Mouse (Mus musculus) myocyte (in vitro differentiated cells): Measurements from ENCODE around the gene Stk39.

ENCODE experiments used
- CEBPB ChIP-seq: IDR thresholded peaks from 2 replicates; pipeline ENCODE4 v1.6.1; 2011; ENCODE audit warnings: mild to moderate bottlenecking, moderate library complexity; ENCODE audit not compliant: poor library complexity, insufficient read depth, severe bottlenecking
- E2F4 ChIP-seq: IDR thresholded peaks from one replicate; pipeline ENCODE4 v1.6.1; 2011; ENCODE audit warnings: mild to moderate bottlenecking, control low read depth, moderate library complexity; ENCODE audit not compliant: insufficient read depth
- MAX ChIP-seq: IDR thresholded peaks from one replicate; pipeline ENCODE4 v1.6.1; 2011; ENCODE audit warnings: low read depth, mild to moderate bottlenecking, control low read depth
- MYOD1 ChIP-seq, 3 experiments: IDR thresholded peaks; one replicate each; pipeline ENCODE4 v1.6.1; 2011; ENCODE audit warnings: control low read depth in 2 of 3, low read depth in 2 of 3, mild to moderate bottlenecking in 2 of 3, moderate library complexity in 1 of 3; ENCODE audit not compliant: insufficient read length in 2 of 3, control insufficient read depth in 1 of 3
- MYOG ChIP-seq, 3 experiments: IDR thresholded peaks; one replicate each; pipeline ENCODE4 v1.6.1; 2011; ENCODE audit warnings: control low read depth in 2 of 3, low read depth in 2 of 3, mild to moderate bottlenecking in 2 of 3; ENCODE audit not compliant: insufficient read length in 2 of 3, control insufficient read depth in 1 of 3, insufficient read depth in 1 of 3
- POLR2A ChIP-seq: IDR thresholded peaks from one replicate; pipeline ENCODE4 v1.6.1; 2011; ENCODE audit warnings: low read depth, mild to moderate bottlenecking, control low read depth, moderate library complexity; ENCODE audit not compliant: insufficient read length
- POLR2AphosphoS2 ChIP-seq: IDR thresholded peaks from one replicate; pipeline ENCODE4 v1.6.1; 2011; ENCODE audit warnings: low read depth, control low read depth; ENCODE audit not compliant: insufficient read length
- REST ChIP-seq: IDR thresholded peaks from one replicate; pipeline ENCODE4 v1.6.1; 2011; ENCODE audit warnings: mild to moderate bottlenecking, control low read depth, moderate library complexity; ENCODE audit not compliant: insufficient read depth, insufficient read length
- SRF ChIP-seq: IDR thresholded peaks from one replicate; pipeline ENCODE4 v1.6.1; 2011; ENCODE audit warnings: low read depth; ENCODE audit not compliant: control insufficient read depth, insufficient read length
- TCF12 ChIP-seq: IDR thresholded peaks from one replicate; pipeline ENCODE4 v1.6.1; 2011; ENCODE audit warnings: mild to moderate bottlenecking, control low read depth; ENCODE audit not compliant: poor library complexity, insufficient read depth, severe bottlenecking
- TCF3 ChIP-seq: IDR thresholded peaks from one replicate; pipeline ENCODE4 v1.6.1; 2011; ENCODE audit warnings: low read depth, control low read depth; ENCODE audit not compliant: insufficient read length
- USF1 ChIP-seq: IDR thresholded peaks from one replicate; pipeline ENCODE4 v1.6.1; 2011; ENCODE audit warnings: low read depth, mild to moderate bottlenecking, control low read depth, moderate library complexity

- TF ChIP-seq MYOD1 (IDR thresholded peaks at IDR 0.05; ENCODE audit: control insufficient read depth in 1 of 3, insufficient read length in 2 of 3, low read depth in 2 of 3), result no peak
- TF ChIP-seq POLR2A, result no peak
- TF ChIP-seq E2F4, result no peak
- TF ChIP-seq TCF12, result no peak
- no peak for TF ChIP-seq MAX
- TF ChIP-seq MYOG (IDR thresholded peaks at IDR 0.05; ENCODE audit: control insufficient read depth in 1 of 3, insufficient read depth in 1 of 3, insufficient read length in 2 of 3, low read depth in 2 of 3), result no peak
- TF ChIP-seq USF1, result no peak
- no peak for TF ChIP-seq CEBPB
- no peak for TF ChIP-seq POLR2AphosphoS2
- no peak for TF ChIP-seq SRF
- TF ChIP-seq REST, result no peak
- no peak for TF ChIP-seq TCF3
Observed at GRCm38 (mm10) chr2:68193465-68193837, 278.6 kb downstream of the Stk39 start.
